Mouse (Mus musculus): ENCODE data around the gene Gm45799.

The Gm45799 gene

DNA sequence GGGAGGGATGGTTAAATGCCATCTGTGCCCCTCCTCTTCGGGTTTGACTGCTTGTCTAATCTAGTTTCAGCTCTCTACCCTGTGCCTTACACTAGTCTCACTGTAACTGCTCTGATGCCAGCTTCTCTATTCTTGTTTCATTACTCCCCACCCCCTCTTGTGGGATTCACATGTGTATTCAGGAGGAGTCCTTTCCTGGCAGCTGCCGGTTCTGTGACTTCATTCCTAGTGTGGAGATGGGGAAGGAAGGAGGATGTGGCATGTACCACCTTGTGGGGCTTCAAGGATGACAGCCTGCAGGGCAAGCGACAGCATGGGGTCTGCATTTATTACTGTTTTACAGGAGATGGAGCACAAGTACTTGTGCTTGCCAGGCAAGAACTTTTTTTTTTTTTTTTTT, 1.6 kb downstream of the Gm45799 start:
- DNase-seq (ENCODE audit: low spot score in 2 of 2), result no peak

DNA sequence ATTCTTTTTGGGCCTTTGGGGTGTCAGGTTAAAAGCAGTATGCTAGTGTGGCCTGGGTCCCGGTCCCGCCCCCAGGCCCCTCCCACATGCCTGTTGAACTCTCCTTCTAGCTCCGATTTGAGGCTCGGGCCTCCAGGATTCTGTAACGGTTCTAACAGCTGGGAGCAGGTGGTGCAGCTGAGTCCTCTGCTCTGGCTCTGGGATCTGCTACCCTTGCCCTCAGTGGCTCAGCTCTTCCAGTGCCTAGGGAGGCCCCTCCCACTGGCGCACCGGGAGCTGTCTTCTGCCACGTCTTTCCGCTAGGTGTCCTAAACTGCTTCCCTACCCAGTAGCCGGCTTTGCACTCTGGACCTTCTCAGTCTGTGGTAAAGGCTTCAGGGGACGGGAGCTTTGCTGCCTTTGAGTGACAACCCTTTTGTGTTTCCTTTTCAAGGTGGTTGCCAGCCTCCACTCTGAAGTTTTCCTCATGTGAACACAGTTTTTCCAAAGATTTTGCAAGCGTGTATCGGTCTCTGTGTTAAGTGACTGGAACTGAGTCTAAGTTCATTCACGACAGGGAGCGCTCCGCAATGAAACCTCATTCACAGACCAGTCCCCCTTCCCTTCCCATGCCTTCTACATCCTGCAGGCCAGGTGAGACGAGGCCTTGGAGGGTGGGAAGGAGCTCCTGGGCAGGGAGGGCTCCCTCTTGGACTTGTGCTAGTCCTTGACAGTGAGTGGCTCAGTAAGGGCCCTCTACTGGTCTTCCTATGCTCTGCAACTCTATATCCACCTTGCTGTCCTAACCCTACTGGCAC, 10.5 kb downstream of the Gm45799 start, which contains the start of gene Dnhd1:
Gene Dnhd1 (plus strand): TSS at position 189 of the 797 bp plus-strand sequence.
- DNase-seq (ENCODE audit: low spot score in 2 of 2), result peak; percentile 78 to 80

- DNase-seq (ENCODE audit: low spot score in 2 of 2), result no peak
Observed at GRCm38 (mm10) chr7:105685541-105686197, 45.3 kb downstream of the Gm45799 start.

- peak in 1 of 2 experiments; percentile 10 for DNase-seq (ENCODE audit: low spot score in 2 of 2)
Observed at GRCm38 (mm10) chr7:105690875-105691274, 50.5 kb downstream of the Gm45799 start.

DNA sequence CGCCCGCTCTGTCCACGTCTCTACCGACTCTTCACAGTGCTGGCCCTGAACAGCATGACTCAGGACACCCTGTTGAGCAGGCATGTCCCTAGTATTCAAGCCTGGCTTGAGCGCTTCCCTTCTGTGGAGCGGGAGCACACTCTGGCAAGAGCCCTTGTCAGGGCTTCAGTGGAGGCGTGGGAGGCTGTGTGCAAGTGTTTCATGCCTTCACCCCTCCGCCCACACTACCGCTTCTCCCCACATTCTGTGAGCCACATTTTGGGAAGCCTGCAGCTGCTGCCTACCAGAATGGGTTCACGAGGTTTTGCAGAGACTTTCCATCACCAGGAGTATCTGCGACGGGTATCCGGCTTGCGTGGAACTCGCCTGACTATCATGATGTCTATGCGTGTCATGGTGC, 62.8 kb downstream of the Gm45799 start:
- DNase-seq (ENCODE audit: low spot score in 2 of 2), result no peak

DNA sequence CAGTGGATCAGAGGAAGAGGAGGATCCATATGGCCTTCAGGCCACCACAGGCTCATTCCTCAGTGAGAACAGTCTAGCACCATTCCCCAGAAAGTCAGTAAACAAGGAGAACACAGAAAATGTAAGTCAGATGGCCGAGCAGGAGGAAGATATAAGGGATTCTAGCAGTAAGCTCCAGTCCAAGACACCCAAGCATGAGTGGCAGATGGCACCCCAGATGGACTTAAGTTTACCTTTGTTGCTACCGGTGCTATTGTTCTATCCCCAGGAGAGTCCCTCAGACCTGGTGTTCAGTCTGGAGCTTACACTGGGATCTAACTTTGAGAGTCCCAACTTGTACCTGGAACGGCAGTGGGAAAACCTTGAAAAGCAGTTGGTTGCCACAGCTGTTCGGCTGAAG, 63.5 kb downstream of the Gm45799 start:
- DNase-seq (ENCODE audit: low spot score in 2 of 2), result no peak

DNA sequence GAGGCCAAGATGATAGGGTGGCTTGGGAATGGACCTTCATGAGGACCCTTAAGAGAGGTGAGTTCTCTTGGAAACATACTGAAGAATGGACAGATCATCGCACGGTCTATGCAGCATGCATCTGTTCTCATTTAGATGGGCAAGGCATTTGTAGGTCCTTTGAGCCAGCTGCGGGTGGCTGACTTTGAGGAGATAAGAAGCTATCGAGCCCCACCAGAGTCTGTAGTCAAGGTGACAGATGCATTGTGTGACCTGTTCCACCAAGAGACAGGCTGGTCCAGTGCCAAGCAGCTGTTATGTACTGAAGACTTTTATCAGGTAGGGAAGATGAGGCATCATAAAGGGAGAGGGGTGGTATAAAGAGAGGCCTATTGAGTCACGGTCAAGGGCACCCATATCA, 68.4 kb downstream of the Gm45799 start:
- DNase-seq (ENCODE audit: low spot score in 2 of 2), result no peak

GRCm38 (mm10) chr7:105715366-105715765, 75.0 kb downstream of the Gm45799 start:
- no peak for DNase-seq (ENCODE audit: low spot score in 2 of 2)

DNA sequence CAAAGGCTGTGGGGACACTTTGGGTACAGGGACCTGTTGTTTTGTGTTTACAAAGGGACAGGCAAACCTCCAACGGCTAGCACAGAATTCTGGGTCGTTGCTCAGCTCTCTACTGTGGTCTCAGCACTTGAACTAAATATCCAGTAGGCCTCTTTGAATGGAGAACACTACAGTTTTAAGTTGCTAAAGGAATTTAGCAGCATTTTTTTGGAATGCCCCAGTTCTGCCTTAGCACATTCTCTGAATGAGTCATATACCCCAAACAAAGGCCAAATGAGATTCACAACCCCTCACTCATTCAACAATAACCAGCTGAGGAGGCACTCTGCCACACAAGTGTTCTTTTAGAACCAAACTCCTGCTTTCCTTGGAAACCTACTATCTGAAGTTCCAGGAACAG, 81.6 kb downstream of the Gm45799 start:
- DNase-seq (ENCODE audit: low spot score in 2 of 2), result no peak

- DNase-seq (ENCODE audit: low spot score in 2 of 2), result peak in 1 of 2 experiments; percentile 68
Observed at GRCm38 (mm10) chr7:105726144-105726979, 86.0 kb downstream of the Gm45799 start.

GRCm38 (mm10) chr7:105726980-105727325, 86.6 kb downstream of the Gm45799 start:
- no peak for DNase-seq (ENCODE audit: low spot score in 2 of 2)

GRCm38 (mm10) chr7:105728701-105729428, 88.5 kb downstream of the Gm45799 start:
- DNase-seq (ENCODE audit: low spot score in 2 of 2), result peak; percentile 47 to 48

DNA sequence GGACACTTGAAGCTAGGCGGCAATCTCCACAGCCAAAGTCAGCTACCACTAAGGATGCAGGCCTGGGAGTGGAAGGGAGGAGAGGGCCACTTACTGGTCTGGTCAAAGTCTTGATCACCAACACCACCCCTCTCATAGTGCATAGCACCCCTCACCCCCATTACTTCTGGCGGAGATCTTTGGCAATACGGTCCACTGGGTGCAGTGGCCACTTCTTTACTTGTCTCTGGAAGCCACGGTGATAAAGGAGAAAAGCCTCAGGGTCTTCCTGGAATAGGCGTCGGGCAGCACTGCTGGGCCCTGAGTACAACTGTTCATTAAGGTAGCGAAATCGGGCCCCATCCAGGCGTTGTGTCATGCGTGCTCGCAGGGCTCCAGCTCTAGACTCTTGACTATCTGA, 93.5 kb downstream of the Gm45799 start:
- DNase-seq (ENCODE audit: low spot score in 2 of 2), result no peak

All from heart, adult 9 months (tissue).